Mouse (Mus musculus) liver, embryonic 14.5 days (tissue): ENCODE measurements around the gene Btg2. TPM values are rescaled to one million over a fixed set of nuclear protein-coding genes. Genes with fewer than 3 reads are reported as not detected.

Experiments used
- ATAC-seq: fragments of 200-750 bp; cut with Nextera tagmentation; 2 replicates; pipeline ENCODE4 v1.8.0; 2017; ENCODE audit warnings: moderate number of reproducible peaks, mild to moderate bottlenecking, moderate library complexity; ENCODE audit not compliant: insufficient read depth
- DNase-seq, 3 experiments: peaks; one replicate each; pipeline ENCODE4 v3.0.0-alpha.2; 2012 to 2013; ENCODE audit warnings: low read depth in 3 of 3, low spot score in 3 of 3
- H3K27ac ChIP-seq: fragments of 300-500 bp; sonication (generic); 2 replicates; pipeline ENCODE4 v1.5.1; 2014; ENCODE audit warnings: moderate library complexity, mild to moderate bottlenecking, control low read depth, inconsistent platforms
- H3K27me3 ChIP-seq: fragments of 300-500 bp; sonication (generic); 2 replicates; pipeline ENCODE4 v1.6.1; 2014; ENCODE audit warnings: mild to moderate bottlenecking, low read length, moderate library complexity; ENCODE audit not compliant: control insufficient read depth, insufficient read depth
- H3K36me3 ChIP-seq: fragments of 300-500 bp; sonication (generic); replicated peaks from 2 replicates; pipeline ENCODE4 v1.6.1; 2014; ENCODE audit warnings: low read depth; ENCODE audit not compliant: control insufficient read depth, insufficient read depth
- H3K4me1 ChIP-seq, 2 experiments: fragments of 200-500 bp in 1 of 2; fragments of 300-500 bp in 1 of 2; sonication (generic) in 1 of 2; replicated peaks; 2 replicates each; pipeline ENCODE4 v1.6.1; 2012 to 2014; ENCODE audit warnings: antibody characterized with exemption in 1 of 2, inconsistent platforms in 1 of 2, low read length in 1 of 2; ENCODE audit not compliant: control insufficient read depth in 2 of 2, insufficient read depth in 2 of 2
- H3K4me2 ChIP-seq: fragments of 300-500 bp; sonication (generic); 2 replicates; pipeline ENCODE4 v1.6.1; 2014; ENCODE audit warnings: low read depth, mild to moderate bottlenecking, control low read depth, moderate library complexity
- H3K4me3 ChIP-seq, 2 experiments: fragments of 200-500 bp in 1 of 2; fragments of 300-500 bp in 1 of 2; sonication (generic) in 1 of 2; 2 replicates each; pipeline ENCODE4 v1.5.1; 2012 to 2014; ENCODE audit warnings: low read depth in 2 of 2, low read length in 2 of 2, mild to moderate bottlenecking in 2 of 2, control low read depth in 1 of 2, inconsistent platforms in 1 of 2, moderate library complexity in 1 of 2; ENCODE audit not compliant: insufficient read depth in 1 of 2
- H3K9ac ChIP-seq: fragments of 300-500 bp; sonication (generic); replicated peaks from 2 replicates; pipeline ENCODE4 v1.6.1; 2014; ENCODE audit warnings: mild to moderate bottlenecking, control low read depth, moderate library complexity
- H3K9me3 ChIP-seq: fragments of 300-500 bp; sonication (generic); 2 replicates; pipeline ENCODE4 v1.6.1; 2016; ENCODE audit warnings: low read length, mixed read lengths; ENCODE audit not compliant: control insufficient read depth
- CTCF ChIP-seq: IDR thresholded peaks from 2 replicates; pipeline ENCODE4 v1.5.1; 2016; ENCODE audit warnings: antibody characterized with exemption, low read depth, control low read depth
- EP300 ChIP-seq: IDR thresholded peaks from 2 replicates; pipeline ENCODE4 v1.6.1; 2016; ENCODE audit warnings: antibody characterized with exemption, low read depth
- WGBS: fragments of 180-500 bp; shearing (Covaris S2); extraction: QIAGEN DNeasy Blood & Tissue Kit; methylation state at CpG from one replicate; pipeline ENCODE4 v1.1.7; 2014; ENCODE audit not compliant: insufficient replicate concordance; 5-methylcytosine and 5-hydroxymethylcytosine counted together
- polyA plus RNA-seq, 2 experiments: library from polyadenylated mRNA; depleted of rRNA in 1 of 2; stranded (reverse) in 1 of 2; unstranded in 1 of 2; fragments of >200 nt; fragmentation: Nextera tagmentation in 1 of 2; extraction: Ambion mirVana in 1 of 2; gene quantifications; 2 replicates each; pipeline versions ENCODE4 v1.2.1 to v1.2.3; 2012 to 2014

The Btg2 gene
- polyA plus RNA-seq, 2 experiments = 45.3 to 78.2 TPM

GRCm38 (mm10) chr1:134098726-134099515 lies 20.0 kb upstream of the Btg2 start:
- Histone ChIP-seq H3K27ac (peak overlapping the region; percentile 98), H3K36me3 (no peaks in the 10 kb centered on the region), H3K4me2 (peak overlapping the region; percentile 93), H3K4me3 (peak overlapping the region; percentile 76 to 92), H3K4me1 (peaks cover 55 to 56% of the 10 kb centered on the region in 2 experiments), H3K9me3 (no peaks in the 10 kb centered on the region), H3K27me3 (no peaks in the 10 kb centered on the region), H3K9ac (peak overlapping the region; percentile 96)
- DNase-seq (peak; percentile 87 to 90 (median 89)), ATAC-seq (peak; percentile 92)
- no peak; the same call in 1 of the 2 replicates for TF ChIP-seq CTCF
- 0 out of 2 replicates have a peak, but pooled peaks have one; percentile 15 for TF ChIP-seq EP300
- 1% methylated on average over 17 of the region's 17 CpGs for WGBS

GRCm38 (mm10) chr1:134097956-134098725 lies 19.2 kb upstream of the Btg2 start:
- peak overlapping the region; percentile 98 for H3K27ac ChIP-seq
- peak overlapping the region; percentile 76 to 92 for H3K4me3 ChIP-seq
- no peaks in the 10 kb centered on the region for H3K36me3 ChIP-seq
- TF ChIP-seq CTCF = no peak
- TF ChIP-seq EP300 = no peak
- ATAC-seq (no peak), DNase-seq (no peak)
- H3K9me3 ChIP-seq = no peaks in the 10 kb centered on the region
- H3K9ac ChIP-seq = peak overlapping the region; percentile 96
- no peaks in the 10 kb centered on the region for H3K27me3 ChIP-seq
- H3K4me2 ChIP-seq = peak overlapping the region; percentile 93
- peaks cover 63 to 64% of the 10 kb centered on the region in 2 experiments for H3K4me1 ChIP-seq
- WGBS = 59% methylated on average over 13 of the region's 13 CpGs

- Histone ChIP-seq H3K27me3 (no peaks in the 10 kb centered on the region), H3K4me3 (no peak overlapping the region), H3K27ac (peak overlapping the region; percentile 22), H3K4me1 (peaks cover 67 to 69% of the 10 kb centered on the region in 2 experiments), H3K36me3 (no peaks in the 10 kb centered on the region), H3K9me3 (no peaks in the 10 kb centered on the region), H3K4me2 (peak overlapping the region; percentile 93), H3K9ac (peak overlapping the region; percentile 43)
- ATAC-seq = no peak
- no peak for DNase-seq
- 82% methylated on average over 7 of the region's 7 CpGs for WGBS
- TF ChIP-seq EP300 = no peak
- TF ChIP-seq CTCF = no peak
Observed at GRCm38 (mm10) chr1:134097080-134097855, 18.3 kb upstream of the Btg2 start.

- peaks cover 76 to 78% of the 10 kb centered on the region in 2 experiments for H3K4me1 ChIP-seq
- 58% methylated on average over 14 of the region's 14 CpGs for WGBS
- peak overlapping the region; percentile 43 for H3K9ac ChIP-seq
- peak overlapping the region; percentile 22 for H3K27ac ChIP-seq
- H3K4me3 ChIP-seq = no peak overlapping the region
- no peaks in the 10 kb centered on the region for H3K36me3 ChIP-seq
- H3K4me2 ChIP-seq = peak overlapping the region; percentile 34
- no peaks in the 10 kb centered on the region for H3K27me3 ChIP-seq
- ATAC-seq (no peak), DNase-seq (no peak)
- no peak for TF ChIP-seq EP300
- no peak for TF ChIP-seq CTCF
- H3K9me3 ChIP-seq = no peaks in the 10 kb centered on the region
Observed at GRCm38 (mm10) chr1:134096264-134096934, 17.5 kb upstream of the Btg2 start.
